Mouse (Mus musculus) spleen, adult 2 months (tissue): ENCODE measurements at regions not wholly inside any gene's neighbourhood (a gene's known extent, or its start where the extent isn't known, plus 50 kb on each side); places are given as distances from the start of the nearest gene placed in this dataset.

Experiments used
- DNase-seq, 2 experiments: peaks; one replicate each; pipeline versions ENCODE4 v3.0.0 to v3.0.0-alpha.2; 2012 to 2021; ENCODE audit warnings: low spot score in 2 of 2, low read depth in 1 of 2
- H3K27ac ChIP-seq: fragments of 200-500 bp; 2 replicates; pipeline ENCODE4 v1.5.1; 2012; ENCODE audit warnings: low read length, inconsistent platforms; ENCODE audit not compliant: insufficient read depth
- H3K27me3 ChIP-seq: fragments of 200-500 bp; 2 replicates; pipeline ENCODE4 v1.6.1; 2012; ENCODE audit warnings: mild to moderate bottlenecking, moderate library complexity, low read length, inconsistent platforms; ENCODE audit not compliant: control insufficient read depth, insufficient read depth
- H3K36me3 ChIP-seq: fragments of 200-500 bp; 2 replicates; pipeline ENCODE4 v1.6.1; 2012; ENCODE audit warnings: mild to moderate bottlenecking, low read length, inconsistent platforms; ENCODE audit not compliant: control insufficient read depth, insufficient read depth
- H3K4me1 ChIP-seq: fragments of 200-500 bp; 2 replicates; pipeline ENCODE4 v1.6.1; 2011; ENCODE audit warnings: inconsistent platforms; ENCODE audit not compliant: control insufficient read depth, insufficient read depth, insufficient read length
- H3K4me3 ChIP-seq: fragments of 200-500 bp; 2 replicates; pipeline ENCODE4 v1.5.1; 2011; ENCODE audit warnings: mild to moderate bottlenecking, inconsistent platforms; ENCODE audit not compliant: insufficient read depth, insufficient read length; ENCODE audit errors: extremely low read depth
- CTCF ChIP-seq: fragments of 200-500 bp; IDR thresholded peaks from 2 replicates; pipeline ENCODE4 v1.5.1; 2011; ENCODE audit warnings: mild to moderate bottlenecking, inconsistent platforms; ENCODE audit not compliant: insufficient read depth, insufficient read length, insufficient replicate concordance; ENCODE audit errors: extremely low read depth
- POLR2A ChIP-seq: fragments of 200-500 bp; IDR thresholded peaks from 2 replicates; pipeline ENCODE4 v1.6.1; 2011; ENCODE audit warnings: low read depth, low read length, inconsistent platforms
- WGBS: fragments of 180-500 bp; shearing (Covaris S2); methylation state at CpG from one replicate; pipeline ENCODE4 v1.1.7; 2018; 5-methylcytosine and 5-hydroxymethylcytosine counted together

DNA sequence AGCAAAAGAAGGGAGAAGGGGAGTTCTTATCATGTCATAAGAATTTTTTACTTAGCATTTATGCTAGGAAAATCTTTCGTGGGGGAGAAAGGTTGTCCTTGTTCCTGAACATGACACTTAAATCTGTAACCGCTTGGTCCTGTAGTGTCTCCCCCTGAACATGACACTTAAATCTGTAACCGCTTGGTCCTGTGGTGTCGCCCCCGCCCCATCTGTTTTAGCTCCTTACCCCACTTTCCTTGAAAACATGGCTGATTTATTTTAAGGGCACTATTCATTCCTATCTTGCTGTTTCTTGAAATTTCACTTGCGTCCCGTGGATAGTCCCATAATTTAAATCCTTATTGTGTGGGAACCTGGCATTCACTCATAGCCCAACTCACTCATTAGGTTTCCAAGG lies 82.2 kb downstream of the Rap2a start:
- Histone ChIP-seq H3K4me3 (no peak overlapping the region), H3K4me1 (peaks cover 3% of the 10 kb centered on the region; the same call in 1 of the 2 replicates), H3K27ac (no peak overlapping the region), H3K27me3 (no peaks in the 10 kb centered on the region), H3K36me3 (no peaks in the 10 kb centered on the region)
- no peak for DNase-seq
- TF ChIP-seq POLR2A (no peak), CTCF (no peak)
- WGBS: 90% methylated on average over 7 of the region's 7 CpGs

DNA sequence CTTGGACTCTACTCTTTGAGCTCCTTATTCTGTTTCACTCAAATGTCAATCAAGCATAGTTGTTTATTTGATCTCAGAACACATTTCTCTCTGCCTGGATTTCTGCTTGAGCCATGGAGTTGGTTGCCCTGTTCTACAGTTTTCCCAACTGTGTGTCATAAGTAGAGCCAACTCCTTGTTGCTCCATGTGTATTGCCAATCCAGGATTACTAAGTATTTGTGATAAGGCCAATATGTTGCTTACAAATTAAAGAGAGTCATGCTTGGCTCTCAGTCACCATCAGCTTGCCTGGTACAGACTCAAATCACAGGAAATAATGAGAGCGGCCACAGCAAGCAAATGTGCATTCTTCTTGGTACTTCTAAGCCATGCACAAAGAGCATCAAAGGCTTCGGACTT lies 82.7 kb downstream of the Rap2a start:
- TF ChIP-seq POLR2A: no peak
- TF ChIP-seq CTCF: no peak
- no peaks in the 10 kb centered on the region for H3K27me3 ChIP-seq
- no peak for DNase-seq
- H3K36me3 ChIP-seq: no peaks in the 10 kb centered on the region
- peaks cover 3% of the 10 kb centered on the region; the same call in 1 of the 2 replicates for H3K4me1 ChIP-seq
- H3K27ac ChIP-seq: no peak overlapping the region
- no peak overlapping the region for H3K4me3 ChIP-seq
- WGBS: 95% methylated on average over 2 of the region's 2 CpGs

DNA sequence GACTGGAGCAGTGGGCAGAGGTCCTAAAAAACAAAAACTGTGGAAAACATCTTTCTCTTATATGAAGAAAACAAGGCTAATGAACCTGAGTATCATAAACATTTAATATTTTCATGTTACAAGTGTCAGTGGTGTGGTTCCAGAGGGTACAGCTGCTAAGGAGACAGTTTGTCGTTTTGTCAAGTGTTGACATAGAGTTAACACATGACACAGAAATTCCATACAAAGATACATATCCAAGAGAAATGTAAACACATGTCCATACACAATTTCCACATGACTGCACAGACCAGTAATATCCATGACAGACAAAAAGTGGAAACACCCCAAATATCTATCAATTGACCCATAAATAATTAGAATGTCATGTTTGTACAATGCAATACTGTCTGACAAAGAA lies 88.7 kb downstream of the Rap2a start:
- DNase-seq: no peak
- H3K27ac ChIP-seq: no peak overlapping the region
- no peaks in the 10 kb centered on the region for H3K27me3 ChIP-seq
- H3K4me1 ChIP-seq: peaks cover 3% of the 10 kb centered on the region; the same call in 1 of the 2 replicates
- no peaks in the 10 kb centered on the region for H3K36me3 ChIP-seq
- H3K4me3 ChIP-seq: no peak overlapping the region
- TF ChIP-seq POLR2A (no peak), CTCF (no peak)
- WGBS: 78% methylated on average over 1 of the region's 1 CpGs

DNA sequence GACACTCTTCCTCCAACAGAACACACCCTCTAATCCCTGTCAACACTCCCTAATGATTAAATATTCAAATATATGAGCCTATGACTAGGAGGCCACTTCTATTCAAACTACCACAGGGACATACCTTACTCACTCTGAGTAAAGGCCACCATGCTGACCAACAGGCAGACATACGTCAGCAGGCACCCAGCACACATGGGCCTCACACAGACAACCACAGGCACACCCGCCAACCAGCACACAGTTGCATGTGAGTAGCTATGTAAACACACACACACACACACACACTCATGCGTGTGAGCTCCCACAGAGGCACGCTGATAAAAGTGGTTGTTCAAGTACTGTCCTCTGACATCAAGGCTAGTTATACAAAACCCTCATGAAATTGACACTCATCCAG lies 89.8 kb downstream of the Rap2a start:
- H3K36me3 ChIP-seq: no peaks in the 10 kb centered on the region
- 96% methylated on average over 4 of the region's 4 CpGs for WGBS
- H3K27me3 ChIP-seq: no peaks in the 10 kb centered on the region
- TF ChIP-seq POLR2A: no peak
- no peak for TF ChIP-seq CTCF
- H3K4me1 ChIP-seq: peaks cover 5% of the 10 kb centered on the region; the same call in 1 of the 2 replicates
- H3K4me3 ChIP-seq: no peak overlapping the region
- no peak overlapping the region for H3K27ac ChIP-seq
- DNase-seq: no peak

DNA sequence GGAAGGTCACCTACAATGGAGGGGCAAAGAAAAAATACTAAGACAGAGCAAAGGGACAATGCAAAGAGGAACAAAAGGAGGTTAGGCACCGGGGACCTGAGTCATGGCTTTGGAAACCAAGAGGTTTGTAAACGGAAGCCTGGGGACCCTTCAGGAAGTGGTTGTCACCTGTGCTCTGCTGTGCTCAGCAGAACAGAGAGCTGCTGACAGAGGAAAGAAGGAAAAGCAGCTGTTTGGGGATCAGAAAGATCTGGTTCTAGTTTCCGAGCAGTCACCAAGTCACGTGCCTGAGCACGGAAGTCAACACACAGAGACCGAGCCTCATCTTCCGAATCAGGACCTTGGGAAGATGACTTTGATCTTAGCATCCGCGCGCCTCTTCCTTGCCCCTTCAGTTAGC lies 94.0 kb downstream of the Rap2a start:
- H3K4me1 ChIP-seq: peaks cover 2% of the 10 kb centered on the region; the same call in 1 of the 2 replicates
- no peak overlapping the region for H3K4me3 ChIP-seq
- WGBS: 13% methylated on average over 10 of the region's 10 CpGs
- H3K27ac ChIP-seq: no peak overlapping the region
- H3K27me3 ChIP-seq: no peaks in the 10 kb centered on the region
- no peak for DNase-seq
- H3K36me3 ChIP-seq: no peaks in the 10 kb centered on the region
- TF ChIP-seq POLR2A (no peak), CTCF (no peak)

DNA sequence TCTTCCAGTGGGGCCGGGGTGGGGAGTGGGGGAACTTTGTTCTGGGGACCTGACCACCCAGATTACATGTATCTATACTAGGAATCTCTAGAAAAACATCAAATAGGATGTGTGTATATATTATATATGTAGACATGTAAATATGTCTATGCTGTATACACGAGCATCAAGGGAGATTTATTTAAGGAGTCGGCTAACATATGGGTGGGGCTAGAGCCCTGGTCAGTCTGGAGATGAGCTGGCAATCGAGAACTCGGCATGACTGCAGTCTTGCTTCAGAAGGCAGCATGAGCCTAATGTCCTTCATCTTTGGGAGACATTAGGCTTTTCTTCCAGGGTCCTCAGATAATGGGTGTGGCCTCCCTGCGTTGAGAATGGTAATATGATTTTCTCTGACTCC lies 97.0 kb downstream of the Rap2a start:
- no peak overlapping the region for H3K27ac ChIP-seq
- 89% methylated on average over 6 of the region's 6 CpGs for WGBS
- no peak for TF ChIP-seq POLR2A
- no peak overlapping the region for H3K4me3 ChIP-seq
- no peak for DNase-seq
- H3K4me1 ChIP-seq: peaks cover 2% of the 10 kb centered on the region; the same call in 1 of the 2 replicates
- H3K36me3 ChIP-seq: no peaks in the 10 kb centered on the region
- no peaks in the 10 kb centered on the region for H3K27me3 ChIP-seq

DNA sequence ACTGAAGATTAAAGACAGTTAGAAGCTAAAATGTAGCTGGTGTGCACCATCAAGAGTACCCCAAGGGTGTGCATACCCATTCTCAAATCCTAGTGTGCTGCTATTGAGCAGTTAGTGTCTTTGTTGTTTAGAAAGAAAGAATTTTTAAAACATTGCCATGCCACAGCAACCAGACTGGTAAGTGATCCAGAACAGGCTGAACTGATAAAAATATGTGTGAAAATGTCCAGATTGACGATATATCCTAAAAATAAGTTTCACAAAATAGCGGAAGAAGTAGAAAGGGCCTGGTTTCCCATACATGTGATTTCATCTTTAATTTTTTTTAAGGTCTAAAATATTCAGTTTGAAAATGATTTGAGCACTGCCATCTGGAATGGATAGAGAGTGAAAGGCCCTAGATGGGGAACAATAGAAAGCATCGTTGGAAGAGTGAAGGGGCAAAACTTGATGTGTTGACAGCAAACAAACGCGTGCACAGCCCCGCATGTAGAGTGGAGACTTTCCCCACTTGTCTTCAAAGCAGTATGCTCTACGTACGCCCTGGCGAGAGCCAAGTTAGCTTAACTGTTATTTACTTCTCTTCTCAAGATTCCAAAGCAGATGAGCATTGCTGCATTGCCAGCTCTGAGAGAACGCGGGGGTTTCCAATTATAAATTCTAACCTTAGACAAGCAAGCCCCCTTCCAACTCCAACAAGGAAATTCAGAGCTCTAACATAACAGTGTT lies 100.3 kb downstream of the Rap2a start:
- Histone ChIP-seq H3K4me1 (no peaks in the 10 kb centered on the region), H3K36me3 (no peaks in the 10 kb centered on the region), H3K27me3 (no peaks in the 10 kb centered on the region), H3K27ac (no peak overlapping the region), H3K4me3 (no peak overlapping the region)
- WGBS: 91% methylated on average over 11 of the region's 11 CpGs
- TF ChIP-seq POLR2A (no peak), CTCF (no peak)
- no peak for DNase-seq
